Mouse (Mus musculus): ENCODE measurements at regions not wholly inside any gene's neighbourhood (a gene's known extent, or its start where the extent isn't known, plus 50 kb on each side); places are given as distances from the start of the nearest gene placed in this dataset.

DNA sequence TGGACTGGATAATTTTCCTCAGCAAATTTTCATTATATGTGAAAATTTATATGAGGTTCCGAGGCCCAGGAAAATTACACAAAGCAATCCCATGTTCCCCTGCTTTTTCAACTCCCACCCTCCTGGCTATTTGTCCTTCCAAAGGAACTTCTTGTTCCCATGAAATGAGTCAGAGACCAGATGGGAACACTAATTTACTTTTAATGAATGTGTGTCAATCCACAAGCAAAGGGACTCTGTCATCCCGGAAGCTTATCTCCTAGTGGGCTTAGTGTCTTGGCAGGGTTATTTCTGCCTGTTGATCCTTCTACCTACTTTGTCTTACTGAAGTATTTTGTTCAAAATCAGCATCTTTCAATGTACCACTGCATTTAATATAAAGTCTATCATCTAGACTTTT, 573.3 kb upstream of the Gm11114 start:
- TF ChIP-seq POLR2A (IDR thresholded peaks at IDR 0.05; ENCODE audit: borderline replicate concordance, extremely low read depth, insufficient read depth, insufficient read length, poor library complexity, severe bottlenecking) (no peak), CTCF (IDR thresholded peaks at IDR 0.05; ENCODE audit: borderline replicate concordance, extremely low read depth, insufficient read depth, insufficient read length) (no peak)
